ENCODE assay signal across 8 mouse cellular contexts in genomic region chr2:34774493-34774892, GRCm38 (mm10). TPM values are rescaled to one million over a fixed set of nuclear protein-coding genes. Genes with fewer than 3 reads are reported as not detected.
DNase-seq lines count a peak whose midpoint lies in the region; ATAC-seq and TF ChIP-seq lines count a peak whose summit lies in the region.

No protein-coding gene starts in this region.

- 0 out of 2 replicates have a peak overlapping the region, but pooled peaks have one; percentile 99 for H3K9ac ChIP-seq in heart, embryonic 12.5 days
- H3K9ac ChIP-seq in hindbrain, embryonic 13.5 days: no peak overlapping the region
- no peak overlapping the region for H3K9ac ChIP-seq in midbrain, embryonic 11.5 days (ENCODE audit: low read length)

- 79% methylated on average over 6 of the region's 6 CpGs for WGBS in heart, embryonic 12.5 days
- 93% methylated on average over 6 of the region's 6 CpGs for WGBS in hindbrain, embryonic 13.5 days
- 91% methylated on average over 6 of the region's 6 CpGs for WGBS in midbrain, embryonic 11.5 days

- H3K27ac ChIP-seq in heart, embryonic 12.5 days (ENCODE audit: poor library complexity, severe bottlenecking): no peak overlapping the region
- no peak overlapping the region for H3K27ac ChIP-seq in bone marrow macrophage, adult 2 months (ENCODE audit: insufficient read depth, low read depth, low read length)
- no peak overlapping the region for H3K27ac ChIP-seq in hindbrain, embryonic 13.5 days
- no peak overlapping the region for H3K27ac ChIP-seq in midbrain, embryonic 11.5 days (ENCODE audit: low read depth, low read length)

- H3K4me2 ChIP-seq in heart, embryonic 12.5 days: peak overlapping the region; percentile 77
- H3K4me2 ChIP-seq in hindbrain, embryonic 13.5 days: peak overlapping the region; percentile 76
- peak overlapping the region; percentile 62 for H3K4me2 ChIP-seq in midbrain, embryonic 11.5 days

- H3K36me3 ChIP-seq in heart, embryonic 12.5 days: peaks cover 65% of the 10 kb centered on the region
- peaks cover 61% of the 10 kb centered on the region for H3K36me3 ChIP-seq in hindbrain, embryonic 13.5 days
- peaks cover 33% of the 10 kb centered on the region for H3K36me3 ChIP-seq in midbrain, embryonic 11.5 days (ENCODE audit: control insufficient read depth, insufficient read depth, low read length)

- no peak for TF ChIP-seq POLR2A in bone marrow macrophage, adult 2 months (IDR thresholded peaks at IDR 0.05; ENCODE audit: borderline replicate concordance, low read depth, low read length)

- TF ChIP-seq CTCF in bone marrow macrophage, adult 2 months (IDR thresholded peaks at IDR 0.05; ENCODE audit: low read depth, low read length): no peak

- no peak for DNase-seq in heart, adult 18-20 months
- no peak for DNase-seq in midbrain, embryonic 11.5 days (ENCODE audit: low spot score, missing footprints)
- no peak for DNase-seq in thymus, postnatal 4 days
- DNase-seq in spleen, postnatal 4 days (ENCODE audit: low spot score in 2 of 2): no peak
- no peak for DNase-seq in kidney, postnatal 36 days

- peak overlapping the region; percentile 96 for H3K4me3 ChIP-seq in heart, embryonic 12.5 days
- H3K4me3 ChIP-seq in bone marrow macrophage, adult 2 months (ENCODE audit: insufficient read depth, low read length): peak overlapping the region; percentile 95
- H3K4me3 ChIP-seq in hindbrain, embryonic 13.5 days: peak overlapping the region; percentile 7
- no peak overlapping the region for H3K4me3 ChIP-seq in midbrain, embryonic 11.5 days (ENCODE audit: low read depth, low read length)

- ATAC-seq in heart, embryonic 12.5 days (ENCODE audit: insufficient number of reproducible peaks, low FRiP score): no peak
- ATAC-seq in hindbrain, embryonic 13.5 days (ENCODE audit: low FRiP score): no peak
- ATAC-seq in midbrain, embryonic 11.5 days (ENCODE audit: low FRiP score): no peak

- H3K4me1 ChIP-seq in heart, embryonic 12.5 days (replicated peaks): peaks cover 42% of the 10 kb centered on the region
- peaks cover 22% of the 10 kb centered on the region for H3K4me1 ChIP-seq in bone marrow macrophage, adult 2 months (ENCODE audit: control insufficient read depth, insufficient read depth, low read length)
- peaks cover 67% of the 10 kb centered on the region for H3K4me1 ChIP-seq in hindbrain, embryonic 13.5 days (replicated peaks)
- peaks cover 37% of the 10 kb centered on the region for H3K4me1 ChIP-seq in midbrain, embryonic 11.5 days (ENCODE audit: control insufficient read depth, insufficient read depth, low read length)

- H3K9me3 ChIP-seq in heart, embryonic 12.5 days (replicated peaks): no peaks in the 10 kb centered on the region
- H3K9me3 ChIP-seq in hindbrain, embryonic 13.5 days: no peaks in the 10 kb centered on the region
- H3K9me3 ChIP-seq in midbrain, embryonic 11.5 days (ENCODE audit: control insufficient read depth, low read length): no peaks in the 10 kb centered on the region

- no peaks in the 10 kb centered on the region for H3K27me3 ChIP-seq in heart, embryonic 12.5 days (replicated peaks)
- no peaks in the 10 kb centered on the region for H3K27me3 ChIP-seq in hindbrain, embryonic 13.5 days
- H3K27me3 ChIP-seq in midbrain, embryonic 11.5 days (ENCODE audit: control insufficient read depth, insufficient read depth, low read length): no peaks in the 10 kb centered on the region

RNA-seq across cellular contexts. Expression of gene Hspa5, which starts 2.7 kb away (rescaled TPM):
- 916 and 917 TPM in 2 replicates for polyA plus RNA-seq in heart, embryonic 12.5 days (2016; fragmentation: Nextera tagmentation; extraction: Ambion mirVana)
- 100 to 1,000 TPM; 563 to 758 TPM for total RNA-seq in heart, adult 18-20 months (2021)
- 319 and 328 TPM in 2 replicates for polyA plus RNA-seq in bone marrow macrophage, adult 2 months (2012; ENCODE audit: insufficient read depth, insufficient read length, missing spikeins)
- 438 and 458 TPM in 2 replicates for polyA plus RNA-seq in hindbrain, embryonic 13.5 days (2015; fragmentation: Nextera tagmentation; extraction: Ambion mirVana)
- polyA plus RNA-seq in midbrain, embryonic 11.5 days (2014; fragmentation: Nextera tagmentation; extraction: Ambion mirVana): 846 and 849 TPM in 2 replicates

RNA-seq across cellular contexts. Expression of gene Gapvd1, which starts 19.5 kb away (rescaled TPM):
- polyA plus RNA-seq in heart, embryonic 12.5 days (2016; fragmentation: Nextera tagmentation; extraction: Ambion mirVana): 78.5 and 81.3 TPM in 2 replicates
- total RNA-seq in heart, adult 18-20 months (2021): 10 to 100 TPM; 39.7 to 40.2 TPM
- 90.8 and 98.7 TPM in 2 replicates for polyA plus RNA-seq in bone marrow macrophage, adult 2 months (2012; ENCODE audit: insufficient read depth, insufficient read length, missing spikeins)
- polyA plus RNA-seq in hindbrain, embryonic 13.5 days (2015; fragmentation: Nextera tagmentation; extraction: Ambion mirVana): 122 and 129 TPM in 2 replicates
- polyA plus RNA-seq in midbrain, embryonic 11.5 days (2014; fragmentation: Nextera tagmentation; extraction: Ambion mirVana): 102 and 104 TPM in 2 replicates

RNA-seq across cellular contexts. Expression of gene Rabepk, which starts 25.2 kb away (rescaled TPM):
- polyA plus RNA-seq in heart, embryonic 12.5 days (2016; fragmentation: Nextera tagmentation; extraction: Ambion mirVana): 26.0 and 26.1 TPM in 2 replicates
- 10 to 100 TPM; 13.5 to 15.5 TPM for total RNA-seq in heart, adult 18-20 months (2021)
- polyA plus RNA-seq in bone marrow macrophage, adult 2 months (2012; ENCODE audit: insufficient read depth, insufficient read length, missing spikeins): 10.2 and 10.6 TPM in 2 replicates
- polyA plus RNA-seq in hindbrain, embryonic 13.5 days (2015; fragmentation: Nextera tagmentation; extraction: Ambion mirVana): 28.2 TPM in 2 replicates
- polyA plus RNA-seq in midbrain, embryonic 11.5 days (2014; fragmentation: Nextera tagmentation; extraction: Ambion mirVana): 28.8 and 31.3 TPM in 2 replicates

RNA-seq across cellular contexts. Expression of gene Fbxw2, which starts 51.6 kb away (rescaled TPM):
- polyA plus RNA-seq in heart, embryonic 12.5 days (2016; fragmentation: Nextera tagmentation; extraction: Ambion mirVana): 60.1 and 66.9 TPM in 2 replicates
- total RNA-seq in heart, adult 18-20 months (2021): 10 to 100 TPM; 46.9 to 49.2 TPM
- polyA plus RNA-seq in bone marrow macrophage, adult 2 months (2012; ENCODE audit: insufficient read depth, insufficient read length, missing spikeins): 53.3 and 56.3 TPM in 2 replicates
- polyA plus RNA-seq in hindbrain, embryonic 13.5 days (2015; fragmentation: Nextera tagmentation; extraction: Ambion mirVana): 83.1 and 83.8 TPM in 2 replicates
- polyA plus RNA-seq in midbrain, embryonic 11.5 days (2014; fragmentation: Nextera tagmentation; extraction: Ambion mirVana): 63.7 and 66.8 TPM in 2 replicates

RNA-seq across cellular contexts. Expression of gene Gm34653, which starts 58.3 kb away (rescaled TPM):
- not detected in 2 replicates for polyA plus RNA-seq in heart, embryonic 12.5 days (2016; fragmentation: Nextera tagmentation; extraction: Ambion mirVana)
- total RNA-seq in heart, adult 18-20 months (2021): not detected
- not detected in 2 replicates for polyA plus RNA-seq in bone marrow macrophage, adult 2 months (2012; ENCODE audit: insufficient read depth, insufficient read length, missing spikeins)
- not detected in 2 replicates for polyA plus RNA-seq in hindbrain, embryonic 13.5 days (2015; fragmentation: Nextera tagmentation; extraction: Ambion mirVana)
- not detected in 2 replicates for polyA plus RNA-seq in midbrain, embryonic 11.5 days (2014; fragmentation: Nextera tagmentation; extraction: Ambion mirVana)
